Mouse (Mus musculus) kidney, adult 11 months (tissue): ENCODE results near the gene Erbb4.
"Not testable (repeated sequence)": the region's sequence is repeated elsewhere in the genome, so short reads cannot be mapped to it uniquely, and the experiment has no call there.

Experiments used
- DNase-seq: peaks from one replicate; pipeline ENCODE4 v3.0.0; 2022

Gene Erbb4

DNA sequence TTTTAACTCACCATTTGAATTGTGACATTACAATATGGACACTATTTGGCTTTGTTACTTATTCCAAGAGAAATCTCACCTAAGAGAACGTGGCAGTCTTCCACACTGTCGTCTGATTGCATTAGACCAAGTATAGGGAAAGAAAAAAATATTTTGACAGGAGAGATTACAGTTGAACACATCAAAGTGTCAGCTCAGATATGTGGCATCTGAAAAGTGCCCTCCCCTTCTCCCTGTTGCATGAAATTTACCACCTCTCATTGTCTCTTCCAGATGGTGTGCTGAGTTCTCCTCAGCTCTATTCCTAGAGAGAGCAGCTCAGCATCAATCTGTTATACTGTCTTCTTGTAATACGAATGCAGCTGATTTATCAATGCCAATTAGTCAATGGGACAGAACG lies 268.5 kb downstream of the Erbb4 start:
- no peak for DNase-seq

DNA sequence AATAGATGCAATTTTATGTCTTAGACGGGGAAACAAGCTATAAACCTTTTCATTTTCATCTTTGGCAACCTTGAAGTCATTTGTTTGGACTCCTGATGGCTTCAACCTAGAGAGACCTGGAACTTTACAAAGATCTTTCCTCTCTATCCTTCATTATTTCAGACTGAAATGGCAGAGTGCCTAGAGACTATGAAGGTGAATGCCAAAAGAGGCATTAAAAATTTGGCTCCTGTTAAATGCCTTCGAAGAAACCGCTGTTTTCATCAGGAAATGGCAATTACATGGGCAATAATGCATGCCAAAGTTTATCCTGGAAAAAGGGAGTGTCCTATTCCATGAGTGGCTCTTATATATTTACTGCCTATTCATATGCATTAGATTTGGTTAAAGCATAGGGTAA lies 273.2 kb downstream of the Erbb4 start:
- DNase-seq = no peak

DNA sequence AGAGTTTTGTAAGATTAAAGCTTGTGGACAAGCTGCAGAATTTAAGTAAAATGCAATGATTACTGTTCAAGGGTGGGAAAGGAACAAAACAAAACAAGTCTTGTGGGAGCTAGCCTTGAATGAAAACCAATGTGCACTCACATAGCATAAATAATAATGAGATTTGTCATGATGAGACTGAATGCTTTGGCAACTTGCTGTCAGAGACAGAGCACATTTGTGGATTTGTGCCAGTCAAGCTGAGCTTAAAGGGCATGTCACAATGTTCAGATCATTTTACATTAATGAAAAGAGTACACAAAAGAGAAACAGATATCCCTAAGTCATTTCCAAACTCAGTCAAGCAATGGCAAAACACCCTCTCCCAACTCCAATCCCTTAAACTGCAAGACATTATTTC lies 275.8 kb downstream of the Erbb4 start:
- no peak for DNase-seq

DNA sequence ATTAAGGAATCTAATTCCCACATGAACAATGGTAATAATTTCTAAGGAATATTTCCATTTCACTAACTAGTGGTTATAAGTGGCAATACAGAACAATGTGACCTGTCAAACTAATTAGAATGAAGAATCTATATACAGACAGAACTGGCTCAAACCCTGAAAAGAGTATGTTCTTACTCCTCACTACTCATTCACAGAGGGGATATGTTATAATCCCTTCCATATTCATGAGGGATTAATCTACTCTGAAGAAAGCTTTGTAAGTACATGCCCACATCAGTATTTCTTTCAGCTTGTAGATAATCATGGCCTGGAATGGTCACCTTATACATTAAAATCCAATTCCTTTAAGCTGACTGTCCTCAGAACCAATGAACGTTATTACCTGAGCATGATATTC lies 276.3 kb downstream of the Erbb4 start:
- no peak for DNase-seq

DNA sequence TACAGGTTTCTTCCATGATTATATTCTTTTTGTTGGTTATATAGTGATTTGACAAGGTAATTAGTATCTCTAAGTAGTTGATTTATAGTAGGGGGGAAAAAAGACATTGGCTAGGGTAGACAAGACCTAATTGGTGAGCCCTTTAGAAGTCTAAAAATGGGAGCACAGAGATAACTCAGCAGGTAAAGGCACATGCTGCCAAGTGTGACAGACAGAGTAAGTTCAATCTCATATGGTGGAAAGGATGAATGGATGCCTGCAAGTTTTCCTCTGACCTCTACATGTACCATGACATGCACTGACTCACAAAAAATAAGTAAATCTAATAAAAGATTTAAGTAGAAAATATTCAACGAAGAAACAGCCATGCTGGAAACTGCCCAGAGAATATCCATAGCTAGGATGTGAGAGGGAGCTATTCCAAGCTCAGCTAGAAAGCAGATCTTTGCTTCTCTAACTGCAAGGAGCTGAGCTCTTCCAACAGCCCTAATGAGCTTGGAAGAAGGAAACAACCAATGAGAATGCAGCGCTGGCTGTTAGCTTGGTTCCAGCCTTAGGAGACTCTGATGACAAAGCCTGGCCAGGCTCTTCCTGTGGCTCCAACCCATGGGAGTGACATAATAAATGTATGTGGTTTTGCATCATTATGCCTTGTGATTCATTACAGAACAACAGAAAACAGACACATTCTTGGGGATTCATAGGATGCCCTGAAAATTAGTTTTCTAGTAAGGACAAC lies 277.2 kb downstream of the Erbb4 start:
- no peak for DNase-seq

DNA sequence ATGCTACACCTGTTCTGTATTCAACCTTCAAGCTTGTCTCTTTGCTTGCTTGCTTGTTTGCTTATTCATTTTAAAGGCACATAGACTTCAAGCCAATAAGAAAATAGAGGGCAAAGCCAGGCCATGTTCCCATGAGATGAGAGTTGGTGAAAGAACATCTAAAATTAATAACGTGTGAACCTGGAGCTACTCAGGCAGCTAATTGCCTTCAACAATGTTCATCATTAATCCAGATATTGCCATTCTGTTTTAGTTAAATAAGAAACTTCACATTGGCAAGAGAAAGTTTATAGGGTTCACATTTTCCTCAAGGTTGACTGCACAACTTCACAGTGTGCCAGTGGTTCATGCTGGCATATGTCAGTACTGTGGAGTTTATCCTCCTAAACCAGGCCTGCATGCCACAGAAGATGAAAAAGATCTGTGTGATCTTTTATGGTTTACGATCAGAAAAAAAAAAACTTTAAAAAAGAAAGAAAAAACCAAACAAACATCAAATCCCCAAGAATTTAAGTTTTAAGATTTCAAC lies 284.7 kb downstream of the Erbb4 start:
- DNase-seq = peak; percentile 11

DNA sequence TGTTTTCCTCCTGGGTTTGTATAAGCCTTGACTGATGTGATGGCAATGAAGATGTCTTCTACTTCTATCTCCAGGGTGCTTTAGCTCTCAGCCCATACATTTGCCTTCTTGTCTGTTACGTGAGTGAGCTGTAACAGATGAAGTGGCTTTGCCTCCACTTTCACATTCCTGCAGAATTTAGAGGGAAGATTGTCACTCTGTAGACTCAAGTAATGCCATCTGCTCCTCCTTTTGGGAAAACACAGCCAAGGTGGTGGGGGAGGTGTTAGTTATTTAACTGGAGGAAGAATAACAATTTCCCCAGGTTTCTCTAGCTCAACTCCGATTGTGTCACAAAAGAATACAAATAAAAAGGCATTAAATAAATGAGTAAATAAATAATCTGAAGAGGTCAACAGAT lies 301.1 kb downstream of the Erbb4 start:
- no peak for DNase-seq

DNA sequence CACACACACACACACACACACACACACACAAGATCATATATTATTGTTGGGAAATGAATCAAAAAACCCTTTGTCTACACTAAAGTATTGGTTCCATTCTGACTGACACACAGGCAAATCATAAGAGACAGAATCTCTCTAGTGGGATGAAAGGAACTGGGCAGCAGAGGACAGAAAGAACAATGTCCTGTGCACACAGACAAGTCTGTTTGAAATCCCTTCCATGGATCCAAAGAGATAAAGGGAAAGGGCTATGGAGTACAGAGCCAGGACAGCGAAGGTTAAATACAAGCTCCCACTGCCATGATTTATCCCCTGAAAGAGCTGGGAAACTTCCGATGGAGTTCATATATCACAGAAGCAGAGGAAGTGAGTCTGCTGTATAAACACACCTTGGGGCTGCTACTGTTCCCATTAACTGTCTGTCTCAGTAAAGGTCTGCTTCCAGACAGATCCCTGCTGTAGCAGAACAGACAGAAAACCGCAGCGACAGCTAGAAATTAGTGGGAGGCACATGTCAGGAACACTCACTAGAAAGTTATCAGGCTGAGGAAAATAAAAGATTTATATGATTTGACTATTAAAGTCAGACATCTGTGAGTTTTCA lies 320.3 kb downstream of the Erbb4 start:
- no peak for DNase-seq

DNA sequence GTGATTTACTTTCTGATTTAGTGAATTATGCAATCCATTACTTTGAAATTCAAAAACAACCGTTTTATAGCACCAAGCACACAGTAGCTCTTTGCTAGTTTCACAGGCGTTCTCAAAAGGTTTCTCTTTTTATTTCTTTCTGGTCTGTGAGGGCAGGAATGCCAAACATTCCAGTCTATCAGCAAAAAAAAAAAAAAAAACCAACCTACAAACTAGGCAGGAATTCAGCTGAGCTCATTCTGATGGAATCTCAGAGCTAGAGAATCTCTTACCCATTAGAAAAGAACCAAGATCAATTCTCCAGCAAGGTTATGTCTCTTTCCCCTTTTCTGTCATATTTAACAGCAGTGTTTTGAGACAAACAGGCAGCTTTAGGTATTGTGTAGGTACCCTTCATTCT lies 327.2 kb downstream of the Erbb4 start:
- no peak for DNase-seq

DNA sequence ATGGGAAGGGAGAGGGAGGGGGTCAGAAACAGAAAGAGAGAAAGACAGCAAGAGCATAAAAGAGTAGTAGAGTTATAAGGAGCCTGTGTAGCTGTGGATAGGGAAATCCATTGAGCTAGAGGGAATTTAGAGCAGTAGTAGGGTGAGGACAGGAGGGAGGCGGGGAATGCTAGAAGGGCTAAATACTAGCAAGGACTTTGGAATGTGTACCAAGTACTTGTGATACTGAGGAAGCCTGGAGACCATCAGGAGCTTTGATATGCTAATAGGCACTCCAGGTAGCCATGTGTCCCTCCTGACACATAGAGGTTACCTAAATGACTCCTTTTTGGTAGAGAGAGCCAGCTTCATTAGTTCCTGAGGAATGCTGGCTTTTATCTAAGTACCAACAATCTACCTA lies 327.8 kb downstream of the Erbb4 start:
- no peak for DNase-seq

DNA sequence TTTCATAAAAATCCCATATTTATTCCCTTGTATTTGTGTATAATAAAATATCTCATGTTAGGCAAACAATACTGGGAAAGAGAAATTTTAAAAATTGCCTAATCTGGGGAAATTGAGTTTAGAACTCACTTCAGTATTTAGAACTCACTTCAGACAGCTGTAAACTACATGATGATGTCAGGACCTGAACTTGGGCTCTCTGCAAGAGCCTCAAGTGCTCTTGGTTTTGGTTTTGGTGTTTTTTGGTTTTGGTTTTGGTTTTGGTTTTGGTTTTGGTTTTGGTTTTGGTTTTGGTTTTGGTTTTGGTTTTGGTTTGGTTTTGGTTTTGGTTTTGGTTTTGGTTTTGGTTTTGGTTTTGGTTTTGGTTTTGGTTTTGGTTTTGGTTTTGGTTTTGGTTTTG lies 341.8 kb downstream of the Erbb4 start:
- not testable (repeated sequence) for DNase-seq

DNA sequence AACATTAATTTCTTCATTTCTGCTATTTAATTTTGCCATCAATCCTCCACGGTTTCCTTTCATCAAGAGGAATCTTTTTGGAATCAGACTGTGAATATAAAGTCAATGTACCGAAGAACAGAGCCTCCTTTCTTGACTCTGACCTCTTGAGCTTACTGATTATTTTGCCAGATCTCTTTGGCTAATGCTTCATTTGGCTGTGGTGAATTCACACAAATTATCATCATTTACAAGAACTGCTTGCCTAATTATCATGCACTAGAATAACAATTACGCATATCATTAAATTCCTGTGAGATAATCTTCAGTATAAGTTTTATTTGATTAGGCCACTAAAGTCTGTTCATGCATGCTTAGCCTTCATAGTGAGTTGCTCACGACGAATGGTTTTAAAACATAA lies 345.4 kb downstream of the Erbb4 start:
- DNase-seq = no peak

DNA sequence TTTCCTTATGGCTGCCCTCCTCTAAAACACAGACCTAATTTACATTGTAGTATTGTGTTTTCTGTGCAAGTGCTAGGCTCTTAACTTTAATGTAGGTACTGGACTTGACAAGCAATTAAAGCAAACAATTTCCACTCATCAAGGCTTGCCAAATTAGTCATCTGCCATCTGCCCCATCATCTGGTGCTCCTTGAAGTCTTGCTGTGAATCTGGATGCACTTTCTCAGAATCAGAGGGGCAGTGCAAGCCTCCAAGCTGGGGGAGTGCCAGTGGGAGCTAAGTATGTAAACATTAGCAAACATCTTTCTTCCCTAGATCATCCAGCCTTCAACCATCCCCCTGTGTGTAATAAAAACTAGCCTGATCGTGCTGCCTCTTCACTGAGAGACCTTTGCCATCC lies 358.9 kb downstream of the Erbb4 start:
- DNase-seq = no peak

DNA sequence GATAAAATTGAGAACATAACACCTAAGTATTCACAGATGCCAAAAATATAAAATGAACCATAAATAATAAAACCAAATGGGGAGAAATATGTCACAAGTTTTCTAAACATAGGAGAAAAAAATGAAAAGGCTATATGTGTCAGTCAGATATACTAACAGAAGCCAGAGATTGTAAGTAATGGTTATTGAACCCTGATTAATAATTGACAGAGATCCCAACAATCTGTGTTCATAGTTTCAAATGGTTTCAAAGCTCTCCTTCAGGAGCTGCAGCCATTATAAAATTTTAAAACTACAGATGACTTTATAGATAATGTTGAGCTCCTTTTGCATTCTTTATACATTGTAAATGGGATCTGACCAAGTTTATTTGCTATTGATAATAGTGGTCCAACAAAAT lies 426.4 kb downstream of the Erbb4 start:
- DNase-seq = no peak

DNA sequence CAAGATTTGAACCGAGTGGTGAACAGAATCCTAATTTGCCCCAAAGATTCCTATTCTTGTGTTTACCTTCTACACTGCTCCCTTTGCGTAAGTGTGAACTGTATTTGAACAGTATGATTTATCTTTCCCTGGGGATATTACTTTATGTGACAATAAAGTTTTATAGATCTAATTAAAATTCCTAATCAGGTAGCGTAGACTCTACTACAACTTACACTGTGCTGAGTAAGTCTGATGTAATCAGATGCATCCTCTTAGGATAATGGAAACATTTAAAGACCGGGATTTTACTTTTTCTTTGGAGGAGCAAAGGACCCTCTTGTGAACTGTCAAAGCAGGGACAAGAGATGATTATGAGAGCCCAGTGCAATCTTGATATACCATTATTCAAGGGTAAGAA lies 433.2 kb downstream of the Erbb4 start:
- no peak for DNase-seq

DNA sequence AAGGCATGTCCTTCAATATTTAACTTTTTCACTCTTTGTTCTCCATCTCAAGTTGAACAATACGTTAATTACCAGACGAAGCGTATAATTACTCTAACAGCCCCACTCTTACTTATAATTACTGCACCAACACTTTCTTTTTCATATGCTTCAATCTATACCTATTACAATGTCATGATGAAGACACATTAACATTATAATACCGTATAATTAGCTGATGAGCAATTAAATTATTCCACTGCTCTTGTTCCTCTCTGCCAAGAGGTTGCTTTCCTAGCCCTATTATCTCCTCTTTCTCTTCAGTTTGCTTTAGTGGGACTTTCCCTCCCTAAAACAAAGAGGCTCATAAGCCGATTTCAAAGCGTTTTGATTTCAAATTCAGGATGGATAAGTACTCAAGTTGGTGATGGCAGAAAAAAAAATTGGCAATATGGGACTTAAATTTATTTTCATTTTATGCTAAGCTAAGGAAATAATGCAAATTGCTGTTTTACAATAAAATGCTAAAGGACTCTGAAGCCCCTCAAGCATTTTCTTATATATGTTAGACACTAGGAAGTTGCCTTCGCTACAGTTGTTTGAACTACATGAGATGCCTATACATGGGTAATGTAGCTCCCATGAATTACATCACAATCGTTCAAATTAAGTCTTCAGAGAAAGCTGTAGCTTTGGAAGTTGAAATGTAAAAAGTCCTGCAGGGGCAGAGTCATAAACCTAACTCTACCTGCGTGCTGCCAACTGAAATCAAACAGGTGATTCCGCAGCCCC lies 440.8 kb downstream of the Erbb4 start:
- DNase-seq = no peak

DNA sequence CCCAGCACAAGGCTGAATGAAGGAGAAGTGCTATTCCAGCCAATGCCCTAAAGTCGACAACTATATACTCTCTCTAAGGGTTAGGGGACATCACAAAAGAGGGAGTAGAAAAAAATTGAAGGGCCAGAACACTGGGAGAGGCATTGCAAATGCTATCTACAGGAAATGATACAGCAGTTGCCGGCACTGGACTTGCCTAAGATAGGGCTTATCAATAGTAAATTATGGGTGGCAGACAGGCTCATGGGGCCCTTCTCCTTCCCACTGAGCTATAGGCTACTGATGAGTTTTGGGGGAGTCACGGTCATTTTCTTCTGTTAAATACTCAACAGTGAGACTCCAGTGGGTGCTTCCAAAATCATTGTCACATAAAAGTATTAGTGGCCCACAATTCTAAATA lies 517.4 kb downstream of the Erbb4 start:
- no peak for DNase-seq

DNA sequence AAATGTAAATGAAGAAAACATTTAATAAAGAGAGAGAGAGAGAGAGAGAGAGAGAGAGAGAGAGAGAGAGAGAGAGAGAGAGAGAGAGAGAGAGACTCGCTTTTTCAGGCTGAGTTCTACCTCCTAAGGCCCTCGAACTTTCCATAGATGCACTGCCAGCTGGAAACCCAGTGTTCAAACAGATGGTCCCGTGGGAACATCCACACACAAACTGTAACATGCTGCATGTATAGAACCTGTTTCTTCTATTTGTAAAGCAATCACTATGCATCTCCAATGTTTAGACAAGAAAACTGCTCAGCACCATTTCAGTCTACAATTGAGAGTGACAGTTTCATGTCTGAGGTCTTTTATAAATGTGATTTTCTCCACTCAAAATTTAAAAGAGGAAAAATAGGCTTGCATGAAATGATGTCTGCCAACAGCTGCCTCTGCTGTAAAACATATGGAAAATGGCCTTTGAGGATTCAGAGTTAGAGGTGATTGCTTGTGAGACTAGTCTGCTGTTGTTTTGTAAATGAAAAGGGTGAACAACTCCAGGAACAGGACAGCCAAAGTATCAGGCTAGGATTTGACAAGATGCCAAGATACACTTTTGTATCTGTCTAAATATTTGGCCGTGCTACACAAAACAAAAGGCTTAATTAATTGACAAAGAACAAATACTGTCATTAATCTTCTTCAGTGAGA lies 533.9 kb downstream of the Erbb4 start:
- no peak for DNase-seq

DNA sequence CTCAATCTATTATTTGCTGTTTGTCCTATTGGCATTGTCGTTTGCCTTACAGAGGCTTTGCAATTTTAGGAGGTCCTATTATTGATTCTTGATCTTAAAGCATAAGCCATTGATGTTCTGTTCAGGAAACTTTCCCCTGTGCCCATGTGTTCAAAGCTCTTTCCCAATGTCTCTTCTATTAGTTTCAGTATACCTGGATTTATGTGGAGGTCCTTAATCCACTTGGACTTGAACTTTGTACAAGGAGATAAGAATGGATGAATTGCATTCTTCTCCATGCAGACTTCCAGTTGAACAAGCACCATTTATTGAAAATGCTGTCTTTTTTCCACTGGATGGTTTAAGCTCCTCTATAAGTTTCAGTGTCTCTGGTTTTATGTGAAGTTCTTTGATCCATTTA lies 536.9 kb downstream of the Erbb4 start:
- no peak for DNase-seq

DNA sequence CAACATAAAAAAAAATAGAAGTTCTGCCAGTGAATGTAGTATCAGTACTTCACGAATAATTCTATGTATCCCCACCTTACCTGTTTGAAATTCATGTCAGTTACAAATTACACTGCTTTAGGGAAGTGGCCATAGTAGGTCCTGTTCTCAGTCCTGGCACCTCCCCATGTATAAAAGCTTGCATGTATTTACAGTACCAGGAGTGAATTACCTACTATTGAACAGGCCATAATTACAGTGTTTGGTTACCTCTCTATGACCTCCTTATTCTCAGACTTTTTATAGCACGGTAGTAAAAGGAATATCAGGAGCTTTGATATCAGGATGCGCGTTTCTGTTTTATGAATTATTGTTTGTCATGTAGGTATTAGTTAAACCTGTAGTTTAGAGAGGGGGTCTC lies 564.9 kb downstream of the Erbb4 start:
- no peak for DNase-seq

DNA sequence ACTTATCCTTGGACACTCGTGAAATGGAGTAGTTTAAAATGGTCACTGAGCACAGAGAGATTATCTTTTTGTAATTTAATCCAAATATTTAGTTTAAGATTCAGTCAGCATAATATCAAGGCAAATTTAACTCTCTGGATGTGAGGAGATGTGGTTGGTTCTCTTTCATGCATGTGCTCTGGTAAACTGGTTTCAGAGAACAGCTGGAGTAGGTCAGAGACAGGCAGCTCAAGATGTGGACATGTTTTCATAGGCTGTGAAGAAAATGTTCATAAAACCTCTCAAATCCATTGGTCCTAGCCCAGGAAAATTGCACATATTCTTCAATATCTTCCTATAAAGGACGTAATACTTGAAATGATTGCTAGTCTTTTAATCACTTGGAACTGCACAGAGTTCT lies 590.0 kb downstream of the Erbb4 start:
- no peak for DNase-seq

DNA sequence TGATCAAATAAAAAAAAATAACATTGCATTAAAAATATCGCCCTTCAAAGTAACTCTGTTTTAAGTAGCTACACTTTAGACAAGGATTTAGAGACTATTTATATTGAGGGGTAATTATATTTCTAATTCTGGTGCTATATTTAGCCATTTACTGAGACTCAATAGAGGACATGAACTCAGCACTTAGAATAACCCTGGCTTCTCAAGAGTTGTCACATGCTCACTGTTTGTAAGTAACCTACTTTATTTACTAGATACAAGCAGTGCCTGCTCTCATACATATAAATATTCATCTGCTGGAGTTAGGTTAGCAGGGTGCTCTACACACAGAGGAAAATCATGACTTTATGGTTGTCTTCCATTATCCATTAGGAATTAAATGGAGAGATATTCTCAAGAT lies 604.0 kb downstream of the Erbb4 start:
- DNase-seq = no peak

DNA sequence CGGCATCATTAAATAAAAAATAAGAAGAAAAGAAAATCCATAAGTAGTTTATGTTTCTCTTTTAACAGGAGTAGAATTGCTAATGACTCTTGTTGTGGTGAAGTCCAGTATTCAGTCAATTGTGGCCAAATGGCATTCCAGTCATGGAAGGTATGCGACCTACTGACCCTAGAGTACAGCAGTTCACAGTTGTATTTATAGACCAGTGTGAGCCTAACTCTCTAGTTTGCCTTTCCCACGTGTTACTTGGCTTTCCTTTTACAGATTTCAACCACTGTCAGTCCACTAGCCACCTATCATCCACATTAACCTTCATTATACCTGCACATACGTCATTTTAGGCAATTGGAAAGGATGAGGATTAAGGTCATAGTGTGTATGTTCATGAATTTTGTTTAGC lies 606.3 kb downstream of the Erbb4 start:
- DNase-seq = peak; percentile 76
